Mouse (Mus musculus): ENCODE data around the gene Ly6g6f. TPM values are rescaled to one million over a fixed set of nuclear protein-coding genes. Genes with fewer than 3 reads are reported as not detected.
"Not testable (repeated sequence)": the region's sequence is repeated elsewhere in the genome, so short reads cannot be mapped to it uniquely, and the experiment has no call there.

Ly6g6f gene
- not detected for total RNA-seq (2021)
- long read RNA-seq, experiment 1, result 0 reads
- long read RNA-seq, experiment 2, result 0 reads

DNA sequence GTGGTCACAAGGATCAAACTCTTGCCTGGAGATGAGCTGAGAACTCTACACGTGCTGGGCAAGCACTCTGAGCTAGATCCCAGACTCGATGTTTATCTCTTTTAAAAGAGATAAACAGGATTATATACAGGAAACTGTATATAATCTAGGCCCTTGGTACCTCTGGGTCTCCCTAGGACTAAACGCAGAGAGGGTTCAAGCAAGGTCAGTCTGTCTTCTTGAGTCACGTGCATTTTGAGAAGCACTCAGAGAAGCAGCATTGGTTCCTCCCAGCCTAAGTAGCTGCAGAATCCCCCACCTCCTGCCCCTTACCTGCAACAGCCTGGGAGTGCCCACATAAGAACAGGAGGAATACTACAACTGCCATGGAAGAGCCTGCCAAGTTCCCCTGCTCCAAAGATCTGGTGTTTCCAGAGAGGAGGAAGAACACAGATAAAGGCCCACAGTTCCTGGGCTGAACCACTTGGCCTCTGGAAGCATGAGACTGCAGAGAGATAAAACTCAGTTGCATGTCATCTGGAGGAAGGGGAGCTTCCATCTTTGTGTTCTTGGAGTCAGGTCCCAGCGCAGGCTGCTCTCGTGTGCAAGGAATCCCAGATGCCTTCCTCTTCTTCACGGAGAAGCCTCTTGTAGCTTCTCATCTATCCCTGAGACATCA lies at the start of gene Ly6g6f:
TSS of gene Ly6g6f (minus strand) at position 403 of the 658 bp plus-strand sequence.
- no peak for DNase-seq

DNA sequence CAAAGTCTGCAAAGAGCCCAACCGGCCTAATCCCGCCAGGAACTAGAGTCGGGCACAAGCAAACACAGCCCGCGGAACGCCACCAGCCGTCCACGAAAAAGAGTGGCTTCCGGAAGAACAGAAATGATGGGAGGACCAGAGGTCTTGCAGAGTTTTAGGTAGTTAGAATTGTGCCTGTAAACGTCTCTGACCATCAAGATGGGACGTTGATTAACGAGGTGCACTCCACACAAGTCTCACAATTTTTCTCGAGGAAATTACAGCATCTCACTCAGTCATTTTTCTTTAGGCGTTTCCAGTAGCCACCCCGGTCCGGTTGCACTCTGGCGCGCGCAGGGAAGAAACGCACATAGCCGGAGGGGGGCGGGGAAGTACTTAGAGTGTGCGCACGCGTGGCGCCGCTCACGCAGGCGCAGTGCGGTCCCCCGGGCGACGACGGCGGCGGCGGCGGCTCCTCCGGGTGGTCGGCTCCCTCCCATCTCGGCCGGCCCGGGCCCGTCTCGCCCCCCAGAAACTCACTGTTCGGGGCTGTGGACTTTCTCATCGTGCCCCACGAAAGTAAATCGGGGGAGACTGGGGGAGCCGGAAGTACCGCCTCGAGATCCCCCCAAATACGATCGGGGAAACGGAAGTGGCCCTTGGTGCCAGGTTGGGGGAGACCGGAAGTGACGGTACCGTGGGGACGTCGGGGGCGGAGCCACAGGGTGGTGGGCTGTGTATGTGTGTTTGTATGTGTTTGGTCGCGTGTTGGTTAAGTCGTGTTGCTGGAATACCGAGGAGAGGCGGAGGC lies 49.6 kb upstream of the Ly6g6f start, which contains the start of gene Bag6:
TSS of gene Bag6 (plus strand) at position 378 of the 790 bp plus-strand sequence.
- DNase-seq, result peak; percentile 92

GRCm38 (mm10) chr17:35133517-35133916 lies 48.1 kb upstream of the Ly6g6f start:
- DNase-seq, result no peak

DNA sequence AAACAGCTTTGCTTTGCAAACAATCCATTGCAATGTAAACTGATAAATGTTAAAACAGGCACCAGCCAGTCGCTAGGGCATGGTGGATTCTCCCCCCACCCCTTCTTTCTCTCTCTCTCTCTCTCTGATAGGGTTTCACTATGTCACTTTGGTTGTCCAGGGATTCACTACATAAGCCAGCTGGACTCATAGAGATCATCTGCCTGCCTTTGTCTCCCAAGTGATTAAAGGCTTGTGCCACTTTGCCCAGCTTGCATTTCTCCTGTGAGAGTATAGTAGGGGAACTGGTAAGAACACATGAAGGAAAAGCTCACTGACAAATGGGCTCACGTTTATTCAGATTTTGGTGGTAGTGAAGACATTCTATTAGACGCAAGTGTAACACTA lies 46.8 kb upstream of the Ly6g6f start:
- DNase-seq, result no peak

DNA sequence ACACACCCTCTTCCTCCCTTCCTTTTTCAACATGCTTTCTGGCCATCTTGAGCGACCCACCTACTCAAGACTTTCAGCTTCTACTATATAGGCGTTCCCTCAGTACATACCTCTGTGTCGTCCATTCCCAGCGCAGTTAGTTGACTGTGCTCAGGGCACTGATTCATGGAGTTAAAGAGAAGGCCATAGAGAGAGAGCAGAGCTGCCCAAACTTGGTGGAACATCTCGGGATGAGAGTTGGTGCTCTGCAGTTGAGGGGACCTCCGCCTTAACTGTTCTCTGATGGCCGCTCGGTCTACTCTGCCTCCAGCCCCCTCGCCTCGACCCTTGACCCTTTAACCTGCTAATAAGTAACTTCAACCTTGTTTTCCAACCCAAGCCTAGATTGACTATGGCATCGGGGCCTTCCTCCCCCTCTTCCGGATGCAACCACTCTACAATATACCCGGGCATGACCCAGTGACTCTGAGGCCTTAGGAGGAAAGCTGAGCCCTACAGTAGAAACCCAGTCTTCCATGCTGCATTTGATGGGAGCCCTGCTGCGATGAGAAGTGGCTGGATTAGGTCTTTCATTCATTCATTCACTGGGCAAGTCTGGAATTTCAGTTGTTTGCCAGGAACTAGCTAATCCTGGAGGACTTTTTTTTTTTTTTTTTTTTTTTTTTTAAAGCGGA lies 46.2 kb upstream of the Ly6g6f start, which contains the start of gene Apom:
TSS of gene Apom (minus strand) at position 551 of the 674 bp plus-strand sequence.
- DNase-seq, result no peak

- no peak for DNase-seq
Observed at GRCm38 (mm10) chr17:35131038-35131437, 45.6 kb upstream of the Ly6g6f start.

- no peak for DNase-seq
Observed at GRCm38 (mm10) chr17:35128996-35129395, 43.6 kb upstream of the Ly6g6f start.

DNA sequence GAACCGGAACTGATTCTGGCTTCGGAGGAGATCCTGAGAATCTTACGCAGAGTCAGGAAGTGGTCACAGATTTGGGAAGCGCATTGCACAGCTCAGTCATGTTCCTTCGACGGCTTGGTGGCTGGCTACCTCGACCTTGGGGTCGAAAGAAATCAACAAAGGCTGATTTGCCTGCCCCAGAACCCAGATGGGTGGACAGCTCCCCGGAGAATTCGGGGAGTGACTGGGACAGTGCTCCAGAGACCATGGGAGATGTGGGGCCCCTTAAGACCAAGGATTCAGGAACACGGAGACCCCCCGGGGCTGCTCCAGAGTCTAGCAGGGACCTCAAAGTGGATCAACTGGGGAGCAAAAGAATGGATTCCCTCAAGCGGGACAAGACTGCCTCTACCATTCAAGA lies 41.6 kb upstream of the Ly6g6f start:
- no peak for DNase-seq

GRCm38 (mm10) chr17:35126206-35126611 lies 40.8 kb upstream of the Ly6g6f start, which contains the start of gene D17H6S53E:
D17H6S53E (plus strand) TSS chr17:35126373.
- DNase-seq, result peak; percentile 73

DNA sequence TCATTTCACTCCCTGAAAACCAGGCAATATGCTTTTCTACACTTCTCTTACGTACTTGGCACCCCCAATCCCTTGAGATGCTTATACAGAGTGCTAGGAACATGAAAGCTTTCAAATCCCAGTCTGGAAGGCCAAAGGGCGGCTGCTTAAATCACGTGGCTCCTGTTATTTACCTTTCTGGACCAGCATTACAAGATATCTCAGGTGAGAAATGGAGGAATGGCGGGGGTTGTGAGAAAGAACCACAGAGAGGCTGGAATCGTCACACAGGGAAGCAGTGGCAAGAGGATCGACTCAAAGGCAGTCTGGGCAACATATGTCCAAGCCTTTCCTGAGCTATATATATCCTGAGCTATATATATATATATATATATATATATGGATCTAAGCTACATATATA lies 40.2 kb upstream of the Ly6g6f start:
- no peak for DNase-seq

- DNase-seq, result no peak
Observed at GRCm38 (mm10) chr17:35125081-35125480, 39.7 kb upstream of the Ly6g6f start.

DNA sequence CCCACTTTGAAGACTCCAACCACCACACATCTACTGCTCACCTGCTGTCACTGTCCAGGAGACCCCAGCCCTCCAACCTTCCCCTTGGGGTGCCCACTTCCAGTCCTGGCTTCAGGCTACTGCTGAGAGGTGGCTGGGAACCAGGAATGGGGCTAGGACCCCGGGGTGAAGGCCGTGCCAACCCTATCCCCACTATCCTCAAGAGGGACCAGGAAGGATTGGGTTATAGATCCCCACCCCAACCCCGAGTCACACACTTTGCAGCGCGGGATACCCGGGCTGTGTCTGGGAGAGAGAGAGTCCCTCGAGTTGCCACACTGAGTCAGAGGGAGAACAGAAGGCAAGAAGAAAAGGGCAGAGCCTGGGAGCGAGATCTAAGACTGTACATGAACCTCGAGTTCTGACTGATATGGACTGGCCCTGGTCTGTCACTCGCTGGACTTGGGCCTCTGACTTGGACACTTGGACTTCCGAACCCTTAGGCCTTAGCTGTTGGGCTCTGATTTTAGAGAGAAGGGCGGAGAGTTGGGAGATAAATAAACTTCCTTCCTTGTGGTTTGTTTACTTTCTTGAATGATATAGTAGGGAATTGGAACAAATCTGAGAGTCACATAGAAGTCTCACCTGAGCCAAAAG lies 39.0 kb upstream of the Ly6g6f start:
- not testable (repeated sequence) for DNase-seq

DNA sequence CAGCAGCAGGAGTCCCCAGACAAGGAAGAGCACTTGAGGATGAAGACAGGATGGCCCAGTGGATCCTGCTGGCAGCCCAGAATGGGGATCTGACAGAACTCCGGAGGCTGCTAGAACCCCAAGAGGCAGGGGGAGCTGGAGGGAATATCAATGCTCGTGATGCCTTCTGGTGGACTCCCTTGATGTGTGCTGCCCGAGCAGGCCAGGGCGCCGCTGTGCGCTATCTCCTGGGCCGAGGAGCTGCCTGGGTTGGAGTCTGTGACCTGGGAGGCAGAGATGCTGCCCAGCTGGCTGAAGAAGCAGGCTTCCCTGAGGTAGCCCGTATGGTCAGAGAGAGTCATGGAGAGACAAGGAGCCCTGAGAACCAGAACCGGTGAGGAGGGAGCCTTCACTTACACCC lies 37.9 kb upstream of the Ly6g6f start:
- not testable (repeated sequence) for DNase-seq

DNA sequence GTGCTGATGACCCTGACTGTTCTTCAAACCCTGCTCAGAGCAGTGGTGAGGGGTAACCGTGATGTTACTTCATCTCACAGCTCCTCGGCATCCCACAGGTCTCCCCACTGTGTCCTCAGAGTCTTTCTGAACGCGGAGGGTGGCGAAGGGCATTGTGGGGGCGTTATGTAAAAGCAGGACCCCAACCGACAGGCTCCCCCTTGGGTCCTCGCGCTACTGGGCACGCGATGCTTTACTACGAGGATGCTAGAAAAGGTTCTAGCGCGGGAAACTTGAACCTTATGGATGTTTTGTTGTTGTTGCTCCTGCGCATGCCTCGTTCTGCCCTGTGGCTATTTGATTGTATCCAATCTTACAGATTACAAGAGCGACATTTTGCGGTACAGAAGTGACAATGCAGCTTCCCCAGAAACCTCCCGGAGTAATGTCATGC lies 36.5 kb upstream of the Ly6g6f start, which contains the start of gene Csnk2b:
TSS of gene Csnk2b (minus strand) at position 183 of the 433 bp plus-strand sequence.
- no peak for DNase-seq

GRCm38 (mm10) chr17:35121143-35121799 lies 35.9 kb upstream of the Ly6g6f start, which contains the start of gene Gpank1:
Gpank1 (plus strand) TSS chr17:35121455.
- DNase-seq, result peak; percentile 99

- DNase-seq, result no peak
Observed at GRCm38 (mm10) chr17:35120745-35121142, 35.3 kb upstream of the Ly6g6f start.

DNA sequence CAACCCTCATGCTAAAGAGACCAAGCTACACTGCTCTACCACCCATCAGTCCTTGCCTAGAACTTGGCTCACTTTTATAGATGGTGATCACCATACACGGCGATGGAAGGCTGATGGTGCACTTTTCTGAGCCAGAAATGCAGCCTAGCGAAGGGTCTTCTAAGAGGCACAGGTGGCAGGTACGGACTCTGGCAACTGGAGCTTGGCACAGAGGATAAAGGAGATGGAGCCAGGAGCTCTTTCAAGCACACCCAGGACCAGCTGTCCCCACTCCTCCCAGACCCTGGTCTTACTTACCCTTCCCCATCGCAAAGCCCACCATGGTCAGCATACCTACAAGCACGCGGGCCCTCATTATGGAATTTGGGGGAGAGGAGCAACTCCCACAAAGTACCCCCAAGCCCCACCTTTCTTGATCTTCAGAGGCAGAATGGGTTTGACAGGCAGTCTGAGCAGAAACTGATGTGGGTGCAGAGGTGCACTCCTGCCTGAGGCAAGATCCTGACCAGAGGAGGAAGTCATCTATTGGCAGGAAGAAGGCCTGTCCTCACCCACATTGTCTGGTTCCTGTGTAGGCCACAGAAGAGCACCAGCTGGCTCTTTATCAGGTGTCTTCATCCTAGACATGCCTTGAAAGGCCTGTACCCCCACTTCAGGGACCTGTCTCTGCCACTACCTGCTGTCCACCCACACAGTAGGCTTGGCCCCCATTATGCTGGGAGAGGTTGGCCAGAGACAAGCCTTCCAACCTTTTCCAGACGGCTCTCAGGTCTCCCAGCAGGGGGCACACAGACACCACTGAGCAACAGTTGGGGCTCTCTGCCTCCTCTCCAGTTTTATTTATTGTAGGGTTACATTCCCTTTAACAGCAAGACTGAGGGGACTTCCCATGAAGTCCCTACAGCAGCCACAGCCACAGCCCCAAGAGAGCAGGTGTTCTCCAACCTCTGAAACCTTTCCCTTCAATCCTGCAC lies 29.9 kb upstream of the Ly6g6f start, which contains the start of gene Ly6g5b:
TSS of gene Ly6g5b (minus strand) at position 383 of the 974 bp plus-strand sequence.
- DNase-seq, result no peak

- DNase-seq, result no peak
Observed at GRCm38 (mm10) chr17:35111774-35112173, 26.4 kb upstream of the Ly6g6f start.

DNA sequence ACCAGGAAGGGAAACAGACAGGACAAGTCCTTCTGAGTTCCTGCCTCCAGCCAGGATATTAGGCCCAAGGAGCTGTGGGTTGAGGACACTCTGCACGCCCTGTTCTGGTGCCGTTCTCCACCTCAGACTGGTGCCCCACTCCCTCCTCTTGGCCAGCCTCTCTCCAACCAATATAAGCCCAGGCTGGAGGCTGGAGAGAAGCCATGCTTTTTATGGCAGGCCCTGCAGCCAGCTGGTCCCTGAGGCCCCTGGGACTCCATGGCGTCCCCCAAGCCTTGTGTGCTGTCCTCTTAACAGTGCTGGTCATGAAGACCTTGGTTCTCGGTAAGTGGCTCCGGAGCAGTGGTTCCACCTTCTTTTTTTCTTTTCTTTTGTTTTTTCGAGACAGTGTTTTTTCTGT lies 22.7 kb upstream of the Ly6g6f start, which contains the start of gene Ly6g5c:
TSS of gene Ly6g5c (plus strand) at position 183 of the 400 bp plus-strand sequence.
- no peak for DNase-seq

- DNase-seq, result no peak
Observed at GRCm38 (mm10) chr17:35106522-35106921, 21.1 kb upstream of the Ly6g6f start.

Measured in gastrocnemius, postnatal 25 days (tissue).